Mouse (Mus musculus) retina, embryonic 14.5 days (tissue): ENCODE measurements around the gene Mta2.

Experiments
- DNase-seq: peaks from one replicate; pipeline ENCODE4 v3.0.0-alpha.2; 2015; ENCODE audit warnings: low spot score

Mta2 gene

DNA sequence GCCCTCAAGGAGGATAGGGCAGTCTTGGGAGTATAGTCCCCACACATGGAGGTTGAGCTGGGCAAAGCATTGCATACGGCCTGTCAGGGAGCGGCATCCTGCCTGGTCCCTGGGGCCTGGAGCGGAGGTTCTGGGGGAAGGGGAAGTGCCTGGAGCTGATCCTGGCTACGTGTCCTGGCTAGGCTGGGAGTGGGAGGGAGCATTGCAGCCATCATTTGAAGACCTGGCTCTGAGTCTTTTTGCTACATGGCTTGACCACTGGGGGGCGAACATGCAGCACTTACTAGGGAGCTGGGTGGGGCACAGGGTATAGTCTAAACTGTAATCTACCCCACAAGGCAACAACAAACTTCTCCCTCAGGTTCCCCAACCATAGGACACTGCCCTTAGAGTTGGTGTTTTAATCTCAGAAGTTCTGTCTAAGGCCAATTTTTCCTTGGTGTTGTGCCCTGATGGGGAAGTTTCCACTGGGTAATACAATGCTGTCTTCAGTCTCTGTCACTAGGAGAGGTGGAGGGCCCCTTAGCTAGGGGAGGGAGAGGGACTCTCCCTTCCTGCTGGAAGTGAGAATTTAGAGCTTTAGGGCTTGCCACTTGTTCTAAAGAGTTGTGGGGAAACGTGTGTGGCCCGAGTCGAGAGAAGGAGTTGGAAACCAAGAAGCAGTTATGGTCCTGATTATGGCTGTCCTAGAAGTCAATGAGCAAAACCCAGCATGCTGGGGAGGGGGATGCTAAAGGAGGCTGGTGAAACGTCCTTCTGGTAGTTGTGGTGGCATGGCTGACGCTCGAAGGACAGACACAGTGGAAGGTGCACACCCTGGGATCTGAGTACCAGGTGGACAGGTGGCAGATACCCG, 51.3 kb downstream of the Mta2 start:
- DNase-seq, result peak; percentile 73

GRCm38 (mm10) chr19:8993625-8993912, 51.9 kb downstream of the Mta2 start:
- DNase-seq, result no peak

DNA sequence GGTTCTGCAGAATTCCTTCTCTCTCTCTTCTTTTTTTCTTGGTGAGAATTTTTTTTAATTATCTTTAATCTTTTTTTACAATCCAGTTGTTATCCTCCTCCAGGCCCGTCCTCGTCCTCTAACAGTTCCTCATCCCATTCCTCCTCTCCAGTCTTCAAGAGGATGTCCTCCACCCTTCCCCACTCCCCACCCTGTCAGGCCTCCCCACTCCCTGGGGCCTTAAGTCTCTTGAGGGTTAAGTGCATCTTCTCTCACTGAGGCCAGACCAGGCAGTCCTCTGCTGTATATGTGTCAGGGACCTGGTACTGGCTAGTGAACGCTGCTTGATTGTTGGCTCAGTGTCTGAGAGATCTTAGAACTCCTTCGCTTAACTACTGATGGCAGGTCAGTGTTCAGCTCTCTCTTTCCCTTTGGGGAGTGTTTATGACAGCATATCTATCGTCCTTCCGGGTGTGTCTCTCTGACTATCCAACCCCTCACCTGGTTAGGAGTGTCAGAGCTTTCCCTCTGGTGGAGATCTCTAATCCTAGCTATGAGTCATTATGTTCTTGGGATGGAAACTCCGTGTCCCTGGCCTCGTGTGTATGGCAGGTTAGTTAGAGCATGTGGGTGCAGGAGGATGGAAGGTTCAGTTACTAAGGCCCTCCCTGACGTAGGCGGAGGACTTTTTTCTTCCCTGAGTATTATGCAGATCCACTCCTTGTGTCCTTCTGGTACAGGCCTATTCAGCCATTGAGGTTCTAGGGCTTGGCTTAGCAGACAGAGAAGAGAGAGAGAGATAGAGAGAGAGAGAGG, 53.3 kb downstream of the Mta2 start:
- no peak for DNase-seq

- DNase-seq, result no peak
Observed at GRCm38 (mm10) chr19:8996601-8997000, 54.9 kb downstream of the Mta2 start.

DNA sequence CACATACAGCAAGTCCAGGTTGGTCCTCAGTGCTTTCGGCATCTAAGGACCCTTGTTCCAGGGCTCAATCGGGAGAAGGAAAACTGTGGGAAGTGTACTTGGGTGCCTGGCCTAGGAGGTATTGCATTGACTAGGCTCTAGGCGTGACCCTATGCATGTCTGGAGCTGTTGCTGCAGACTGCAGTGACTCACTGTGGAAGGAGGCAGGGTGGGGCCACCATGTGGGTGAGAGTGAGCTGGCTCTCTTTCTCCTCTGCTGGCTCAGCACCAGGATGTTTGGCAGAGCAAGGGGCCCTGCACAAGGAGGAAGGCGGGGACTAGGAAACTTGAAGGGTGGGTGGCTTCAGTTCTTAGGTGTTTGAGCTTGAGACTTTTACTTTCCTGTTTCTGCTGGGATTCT, 55.9 kb downstream of the Mta2 start:
- no peak for DNase-seq

DNA sequence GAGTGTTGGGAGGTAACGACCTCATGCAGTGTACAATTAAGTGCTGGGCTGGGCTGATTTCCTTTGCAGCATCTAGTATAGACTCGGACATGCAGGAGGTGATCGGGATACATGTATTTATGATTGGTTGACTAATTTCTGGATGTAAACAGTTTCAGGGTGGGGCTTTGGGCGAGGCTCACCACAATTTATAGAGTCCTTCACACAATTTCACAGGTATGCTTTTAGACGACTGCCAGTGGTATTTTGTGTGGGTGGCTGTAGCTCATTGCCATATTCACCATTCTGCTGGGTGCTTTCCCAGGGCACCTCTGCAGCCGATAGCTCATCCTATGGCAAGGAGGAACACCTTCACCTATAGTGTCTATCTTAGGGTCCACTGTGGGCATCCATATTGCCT, 56.9 kb downstream of the Mta2 start:
- no peak for DNase-seq

- DNase-seq, result no peak
Observed at GRCm38 (mm10) chr19:8999223-8999622, 57.5 kb downstream of the Mta2 start.
